Mouse (Mus musculus) liver, embryonic 14.5 days (tissue): ENCODE measurements around the gene Prelp.

Source experiments
- CTCF ChIP-seq: IDR thresholded peaks from 2 replicates; pipeline ENCODE4 v1.5.1; 2016; ENCODE audit warnings: antibody characterized with exemption, low read depth, control low read depth
- EP300 ChIP-seq: IDR thresholded peaks from 2 replicates; pipeline ENCODE4 v1.6.1; 2016; ENCODE audit warnings: antibody characterized with exemption, low read depth

- no peak for TF ChIP-seq CTCF
- TF ChIP-seq EP300, result no peak
Measured at GRCm38 (mm10) chr1:133871241-133871640, 50.0 kb downstream of the Prelp start.
